Mouse (Mus musculus) liver, adult 2 months (tissue): ENCODE results near the gene Neu2. TPM values are rescaled to one million over a fixed set of nuclear protein-coding genes. Genes with fewer than 3 reads are reported as not detected.
"Not testable (repeated sequence)": the region's sequence is repeated elsewhere in the genome, so short reads cannot be mapped to it uniquely, and the experiment has no call there.

Experiments
- DNase-seq: peaks from one replicate; pipeline ENCODE4 v3.0.0-alpha.2; 2011; ENCODE audit warnings: low read depth, low spot score; ENCODE audit errors: extremely low read depth
- H3K27ac ChIP-seq: fragments of 200-500 bp; replicated peaks from 2 replicates; pipeline ENCODE4 v1.5.1; 2012; ENCODE audit warnings: low read depth, mild to moderate bottlenecking, control low read depth, inconsistent platforms, low read length; ENCODE audit not compliant: insufficient read depth
- H3K27me3 ChIP-seq: fragments of 200-500 bp; 2 replicates; pipeline ENCODE4 v1.6.1; 2012; ENCODE audit warnings: mild to moderate bottlenecking, moderate library complexity, low read length, inconsistent platforms; ENCODE audit not compliant: control insufficient read depth, insufficient read depth
- H3K36me3 ChIP-seq: fragments of 200-500 bp; 2 replicates; pipeline ENCODE4 v1.6.1; 2012; ENCODE audit warnings: low read length, inconsistent platforms; ENCODE audit not compliant: control insufficient read depth, insufficient read depth
- H3K4me1 ChIP-seq: fragments of 200-500 bp; 2 replicates; pipeline ENCODE4 v1.6.1; 2011; ENCODE audit warnings: low read length; ENCODE audit not compliant: control insufficient read depth, insufficient read depth
- H3K4me3 ChIP-seq: fragments of 200-500 bp; 2 replicates; pipeline ENCODE4 v1.5.1; 2011; ENCODE audit warnings: low read depth, mild to moderate bottlenecking, control low read depth, low read length, moderate library complexity; ENCODE audit not compliant: insufficient read depth
- H3K79me2 ChIP-seq: fragments of 200-500 bp; 2 replicates; pipeline ENCODE4 v1.6.1; 2012; ENCODE audit warnings: inconsistent platforms, mild to moderate bottlenecking, low read length, moderate library complexity; ENCODE audit not compliant: control insufficient read depth, insufficient read depth
- H3K9ac ChIP-seq: fragments of 200-500 bp; 2 replicates; pipeline ENCODE4 v1.6.1; 2012; ENCODE audit warnings: low read depth, mild to moderate bottlenecking, control low read depth, inconsistent platforms, low read length
- CTCF ChIP-seq: fragments of 200-500 bp; IDR thresholded peaks from 2 replicates; pipeline ENCODE4 v1.5.1; 2011; ENCODE audit warnings: low read depth, low read length, control low read depth
- POLR2A ChIP-seq: fragments of 200-500 bp; IDR thresholded peaks from 2 replicates; pipeline ENCODE4 v1.6.1; 2011; ENCODE audit warnings: low read length, control low read depth; ENCODE audit not compliant: insufficient read depth; ENCODE audit errors: extremely low read depth
- WGBS: fragments of 180-500 bp; shearing (Covaris S2); methylation state at CpG from one replicate; pipeline ENCODE4 v1.1.7; 2018; 5-methylcytosine and 5-hydroxymethylcytosine counted together
- polyA plus RNA-seq: library from polyadenylated mRNA; depleted of rRNA; stranded (reverse); fragments of >200 nt; gene quantifications from 2 replicates; pipeline ENCODE4 v1.2.3, GENCODE M21; 2012; rRNA removed
- total RNA-seq: library from RNA; depleted of rRNA; stranded (reverse); fragments of >200 nt; gene quantifications from 2 replicates; pipeline ENCODE4 v1.2.3, GENCODE M21; 2014; rRNA removed

Gene Neu2
- total RNA-seq (2.6 and 3.0 TPM in 2 replicates), polyA plus RNA-seq (3.1 and 3.4 TPM in 2 replicates)

DNA sequence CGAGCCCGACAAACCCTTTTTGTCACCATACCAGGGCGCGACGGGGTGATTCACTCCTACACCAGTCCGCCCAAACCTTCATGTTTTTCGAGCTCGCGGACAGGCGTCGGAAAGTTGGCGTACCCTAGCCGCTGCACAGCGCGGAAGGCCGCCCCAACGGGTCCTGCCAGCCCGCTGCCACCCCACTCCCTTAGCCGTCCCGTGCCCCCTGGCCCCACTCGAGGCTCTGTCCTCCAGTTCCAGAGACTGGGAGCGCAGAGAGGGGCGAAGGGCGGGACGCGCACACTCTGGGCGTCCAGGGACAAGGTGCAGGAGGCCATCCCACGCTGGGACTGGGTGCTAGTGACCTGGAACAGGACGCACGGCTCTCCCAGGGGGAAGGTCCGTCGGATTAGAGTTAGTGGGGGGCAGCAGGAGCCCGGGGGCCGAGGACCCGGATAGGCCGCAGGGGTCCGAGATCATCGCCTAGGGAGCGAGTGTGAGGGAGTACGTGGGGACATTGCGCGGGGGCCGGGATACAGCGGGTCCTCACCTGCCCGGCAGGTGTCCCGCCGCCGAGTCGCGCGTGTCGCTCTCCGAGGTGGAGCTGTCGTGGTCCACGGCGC lies at the start of gene Neu2:
Neu2 (plus strand) TSS at position 329 of the 605 bp plus-strand sequence.
- TF ChIP-seq CTCF (no peak), POLR2A (no peak)
- Histone ChIP-seq H3K27ac (no peak within 1 kb of the TSS), H3K9ac (no peak within 1 kb of the TSS), H3K4me3 (peak within 1 kb of the TSS; percentile 34; the same call in 1 of the 2 replicates), H3K27me3 (0 out of 2 replicates have a peak, but pooled peaks cover 2% of the 10 kb centered on the region), H3K36me3 (no peaks in the 10 kb centered on the region), H3K4me1 (no peaks in the 10 kb centered on the region), H3K79me2 (no peaks in the 10 kb centered on the region)
- no peak for DNase-seq
- WGBS, result 55% methylated on average over 56 of the region's 56 CpGs

DNA sequence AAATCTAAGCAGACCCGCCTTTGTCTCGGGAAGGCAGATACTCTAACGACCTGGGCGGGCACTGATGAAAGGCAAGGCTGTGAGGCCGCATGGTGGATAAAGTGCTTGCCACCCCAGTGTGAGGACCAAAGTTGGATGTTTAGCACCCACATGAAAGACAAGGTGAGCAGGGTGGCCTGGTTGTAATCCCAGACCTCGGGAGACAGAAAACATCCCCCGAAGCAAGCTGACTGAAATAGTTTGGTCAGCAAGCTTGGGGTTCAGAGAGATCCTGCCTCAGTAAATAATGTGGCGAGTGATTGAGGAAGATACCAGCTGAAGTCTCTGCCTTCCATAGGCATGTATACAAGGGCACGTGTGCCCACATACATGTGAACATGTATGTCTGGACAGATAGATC lies 42.2 kb upstream of the Neu2 start:
- no peaks in the 10 kb centered on the region for H3K79me2 ChIP-seq
- H3K4me1 ChIP-seq, result no peaks in the 10 kb centered on the region
- TF ChIP-seq CTCF (no peak), POLR2A (no peak)
- no peak overlapping the region for H3K27ac ChIP-seq
- no peaks in the 10 kb centered on the region for H3K36me3 ChIP-seq
- H3K9ac ChIP-seq, result no peak overlapping the region
- 79% methylated on average over 9 of the region's 9 CpGs for WGBS
- H3K4me3 ChIP-seq, result no peak overlapping the region
- DNase-seq, result no peak
- H3K27me3 ChIP-seq, result no peaks in the 10 kb centered on the region

DNA sequence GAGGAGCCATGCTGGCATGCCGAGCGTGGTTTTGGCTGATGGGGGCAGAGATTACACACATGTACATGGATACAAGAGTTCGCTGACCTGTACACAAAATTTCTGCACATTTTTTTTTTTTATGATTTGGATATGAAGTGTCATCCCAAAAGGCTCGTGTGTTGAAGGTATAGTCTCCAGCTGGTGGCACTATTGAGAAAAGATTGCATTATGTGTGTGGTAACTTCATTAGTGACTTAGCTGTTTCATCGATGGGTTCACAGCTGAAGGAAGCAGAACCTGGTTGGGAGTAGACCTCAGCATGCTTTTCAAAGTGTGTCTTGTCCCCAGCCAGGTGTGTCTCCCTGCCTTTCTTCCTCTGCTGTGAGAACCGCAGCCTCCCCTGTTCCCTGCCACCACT lies 41.4 kb upstream of the Neu2 start:
- Histone ChIP-seq H3K4me3 (no peak overlapping the region), H3K36me3 (no peaks in the 10 kb centered on the region), H3K27ac (no peak overlapping the region), H3K9ac (no peak overlapping the region), H3K27me3 (no peaks in the 10 kb centered on the region), H3K4me1 (0 out of 2 replicates have a peak, but pooled peaks cover 3% of the 10 kb centered on the region), H3K79me2 (no peaks in the 10 kb centered on the region)
- DNase-seq, result no peak
- WGBS, result 64% methylated on average over 6 of the region's 6 CpGs
- no peak for TF ChIP-seq POLR2A
- TF ChIP-seq CTCF, result no peak

DNA sequence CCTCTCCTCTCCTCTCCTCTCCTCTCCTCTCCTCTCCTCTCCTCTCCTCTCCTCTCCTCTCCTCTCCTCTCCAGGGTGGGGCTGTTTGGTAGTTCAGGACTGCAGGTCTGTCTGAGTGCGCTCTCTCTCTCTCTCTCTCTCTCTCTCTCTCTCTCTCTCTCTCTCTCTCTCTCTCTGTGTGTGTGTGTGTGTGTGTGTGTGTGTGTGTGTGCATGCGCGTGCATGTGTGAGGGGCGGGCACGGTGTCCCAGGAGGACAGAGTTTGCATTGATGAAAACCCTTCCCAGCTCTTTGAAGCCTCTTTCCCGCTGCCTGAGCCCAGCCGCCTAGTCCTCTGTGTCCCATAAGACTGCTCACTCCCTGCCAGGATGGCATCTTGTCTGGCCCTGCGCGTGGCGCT lies 39.7 kb upstream of the Neu2 start, which contains the start of gene Snorc:
Snorc (plus strand) TSS at position 301 of the 400 bp plus-strand sequence.
- not testable (repeated sequence) for H3K36me3 ChIP-seq, DNase-seq

DNA sequence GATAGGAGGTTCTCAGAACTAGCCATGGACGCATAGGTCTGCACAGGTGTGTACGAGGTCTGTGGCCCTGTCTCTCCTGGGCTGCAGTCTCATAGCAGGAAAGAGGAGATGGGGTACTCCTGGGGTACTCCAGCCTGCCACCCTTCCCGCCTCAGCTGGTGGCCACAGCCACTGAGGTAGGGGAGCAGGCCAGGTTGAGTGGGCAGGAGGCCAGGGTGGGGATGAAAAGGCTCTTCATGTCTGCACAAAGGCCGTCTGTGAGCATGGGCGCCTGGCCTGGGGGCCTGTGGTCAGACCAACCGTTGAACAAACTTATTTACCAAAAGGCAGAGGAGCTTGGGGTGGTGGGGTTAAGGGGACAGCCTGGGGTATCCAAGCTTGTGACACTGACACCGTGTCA lies 37.8 kb upstream of the Neu2 start:
- Histone ChIP-seq H3K27ac (no peak overlapping the region), H3K4me3 (no peak overlapping the region), H3K79me2 (no peaks in the 10 kb centered on the region), H3K4me1 (0 out of 2 replicates have a peak, but pooled peaks cover 3% of the 10 kb centered on the region), H3K27me3 (no peaks in the 10 kb centered on the region), H3K36me3 (no peaks in the 10 kb centered on the region), H3K9ac (no peak overlapping the region)
- TF ChIP-seq POLR2A (no peak), CTCF (no peak)
- DNase-seq, result no peak
- 64% methylated on average over 7 of the region's 7 CpGs for WGBS

More for the DNA sequence above, 39.7 kb upstream of the Neu2 start, which contains the start of gene Snorc:
- H3K4me3 ChIP-seq, H3K79me2 ChIP-seq, H3K4me1 ChIP-seq, H3K27ac ChIP-seq, H3K9ac ChIP-seq, H3K27me3 ChIP-seq: not testable (repeated sequence)
- 48% methylated on average over 10 of the region's 10 CpGs for WGBS

DNA sequence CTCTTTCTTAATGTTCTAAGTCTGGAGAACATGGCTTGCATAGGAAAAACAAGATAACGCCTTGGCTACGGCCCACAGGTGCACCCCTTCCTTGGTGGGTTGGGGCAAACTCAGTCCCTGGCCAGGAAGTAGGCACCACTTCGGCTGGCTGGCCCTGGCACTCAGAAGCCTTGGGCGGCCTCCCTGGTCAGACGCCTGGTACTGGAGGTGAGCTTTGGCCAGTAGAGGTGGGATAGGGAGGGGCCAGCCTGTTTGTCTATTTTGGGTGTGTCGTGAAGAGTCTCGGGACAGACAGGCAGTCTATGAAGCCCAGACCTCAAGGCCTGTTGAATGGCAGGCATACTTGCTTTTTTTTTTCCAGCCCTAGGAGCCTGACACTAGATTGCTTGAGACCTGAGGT lies 37.1 kb upstream of the Neu2 start:
- TF ChIP-seq CTCF, result no peak
- TF ChIP-seq POLR2A, result no peak
- Histone ChIP-seq H3K79me2 (no peaks in the 10 kb centered on the region), H3K4me1 (0 out of 2 replicates have a peak, but pooled peaks cover 3% of the 10 kb centered on the region), H3K27me3 (no peaks in the 10 kb centered on the region), H3K9ac (no peak overlapping the region), H3K36me3 (no peaks in the 10 kb centered on the region), H3K27ac (no peak overlapping the region), H3K4me3 (no peak overlapping the region)
- DNase-seq, result peak; percentile 52
- WGBS, result 40% methylated on average over 7 of the region's 7 CpGs
